Mouse (Mus musculus): ENCODE measurements around the gene Ehd4. TPM values are rescaled to one million over a fixed set of nuclear protein-coding genes. Genes with fewer than 3 reads are reported as not detected.

The Ehd4 gene
- polyA plus RNA-seq, 1 experiment from 2014 or later, result 159 TPM

DNA sequence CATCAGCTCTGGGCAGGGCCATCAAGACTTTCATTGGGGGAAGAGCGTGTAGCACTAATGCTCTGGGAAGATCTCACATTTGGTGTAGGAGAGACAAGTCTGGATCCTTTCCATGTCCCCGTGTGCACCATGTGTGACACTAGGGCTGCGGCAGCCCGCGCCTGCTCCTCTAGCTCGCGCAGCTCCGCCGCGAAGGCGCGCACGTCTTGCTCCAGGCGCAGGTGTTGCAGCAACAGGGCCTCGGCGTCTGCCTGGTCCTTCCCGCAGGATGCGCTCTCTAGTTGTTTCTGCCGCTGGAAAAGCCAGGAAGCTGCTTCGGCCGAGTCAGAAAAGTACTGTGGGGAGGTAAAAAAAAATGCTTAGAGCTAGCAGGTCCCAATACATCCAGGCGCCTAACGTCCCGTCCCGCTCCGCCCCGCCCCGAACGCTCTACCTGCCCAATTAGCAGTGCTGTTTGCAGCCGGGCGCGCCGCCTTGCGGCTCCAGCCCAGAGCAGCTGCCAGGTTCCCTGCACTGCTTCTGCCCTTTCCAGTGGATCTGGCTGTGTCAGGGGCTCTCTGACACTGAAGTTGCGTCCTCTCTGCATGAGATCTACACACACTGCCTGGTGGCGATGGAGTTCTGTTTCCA lies 78.2 kb downstream of the Ehd4 start:
- no peak for ATAC-seq (ENCODE audit: insufficient number of reproducible peaks, low FRiP score)
- H3K27ac ChIP-seq (ENCODE audit: poor library complexity, severe bottlenecking), result no peak overlapping the region
- 0 out of 2 replicates have a peak overlapping the region, but pooled peaks have one; percentile 22 for H3K9ac ChIP-seq
- no peaks in the 10 kb centered on the region for H3K9me3 ChIP-seq (replicated peaks)
- peaks cover 46% of the 10 kb centered on the region for H3K27me3 ChIP-seq (replicated peaks)
- peaks cover 8% of the 10 kb centered on the region for H3K4me1 ChIP-seq (replicated peaks)
- peak overlapping the region; percentile 71 for H3K4me2 ChIP-seq
- peak overlapping the region; percentile 40 for H3K4me3 ChIP-seq
- no peaks in the 10 kb centered on the region for H3K36me3 ChIP-seq
- whole genome bisulfite sequencing, result 3% methylated on average over 36 of the region's 36 CpGs

DNA sequence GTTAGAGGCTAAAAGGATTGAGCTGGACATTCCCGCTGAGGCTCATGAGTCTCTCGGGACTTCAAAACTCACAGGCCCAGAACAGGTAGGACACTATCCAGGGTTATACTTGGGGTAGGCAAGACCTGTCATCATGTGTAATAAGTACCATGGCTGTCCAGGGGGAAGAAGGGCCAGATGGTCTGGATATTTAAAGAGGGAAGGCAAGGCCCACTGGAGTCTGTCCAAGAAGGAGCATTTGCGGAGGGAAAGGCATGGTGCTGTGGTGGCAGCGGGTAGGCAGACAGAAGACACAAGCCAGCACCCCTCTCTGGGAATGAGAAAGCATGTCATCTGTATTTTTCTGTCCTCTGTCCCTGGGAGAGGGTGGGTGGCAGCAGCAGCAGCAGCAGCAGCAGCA lies 80.3 kb downstream of the Ehd4 start:
- Histone ChIP-seq H3K4me1 (replicated peaks) (peaks cover 8% of the 10 kb centered on the region), H3K4me3 (no peak overlapping the region), H3K9ac (no peak overlapping the region), H3K9me3 (replicated peaks) (no peaks in the 10 kb centered on the region), H3K36me3 (no peaks in the 10 kb centered on the region), H3K4me2 (no peak overlapping the region), H3K27me3 (replicated peaks) (peaks cover 48% of the 10 kb centered on the region), H3K27ac (ENCODE audit: poor library complexity, severe bottlenecking) (no peak overlapping the region)
- no peak for ATAC-seq (ENCODE audit: insufficient number of reproducible peaks, low FRiP score)
- WGBS, result 78% methylated on average over 4 of the region's 4 CpGs

DNA sequence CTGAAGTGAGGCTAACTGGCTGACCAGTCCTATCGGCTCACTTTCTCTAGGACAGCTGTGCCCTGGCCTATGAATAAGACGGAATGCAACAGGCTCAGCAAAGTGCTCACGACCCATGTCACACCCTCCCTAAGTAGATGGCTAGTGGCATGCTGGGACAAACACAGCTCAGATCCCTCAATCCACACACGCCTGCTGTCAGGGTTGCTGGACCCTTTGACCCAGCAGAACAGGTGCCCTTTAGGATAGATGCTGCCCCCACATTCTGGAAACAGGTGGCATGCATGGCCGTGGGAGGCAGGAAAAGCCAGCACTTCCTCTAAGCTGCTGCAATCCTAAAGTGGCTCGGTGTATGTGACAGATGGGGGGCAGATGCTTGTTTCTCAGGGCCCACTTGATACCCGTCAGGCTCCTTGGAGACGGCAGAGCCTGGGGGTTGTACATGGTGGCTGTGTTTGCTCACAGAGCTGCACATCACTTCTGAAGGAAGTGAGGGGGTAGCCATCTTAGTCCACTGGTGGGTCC lies 84.9 kb downstream of the Ehd4 start:
- H3K4me3 ChIP-seq, result no peak overlapping the region
- no peak overlapping the region for H3K9ac ChIP-seq
- no peaks in the 10 kb centered on the region for H3K36me3 ChIP-seq
- no peak overlapping the region for H3K27ac ChIP-seq (ENCODE audit: poor library complexity, severe bottlenecking)
- peaks cover 19% of the 10 kb centered on the region for H3K27me3 ChIP-seq (replicated peaks)
- H3K4me2 ChIP-seq, result no peak overlapping the region
- H3K9me3 ChIP-seq (replicated peaks), result no peaks in the 10 kb centered on the region
- H3K4me1 ChIP-seq (replicated peaks), result no peaks in the 10 kb centered on the region
- no peak for ATAC-seq (ENCODE audit: insufficient number of reproducible peaks, low FRiP score)
- WGBS, result 68% methylated on average over 8 of the region's 8 CpGs

DNA sequence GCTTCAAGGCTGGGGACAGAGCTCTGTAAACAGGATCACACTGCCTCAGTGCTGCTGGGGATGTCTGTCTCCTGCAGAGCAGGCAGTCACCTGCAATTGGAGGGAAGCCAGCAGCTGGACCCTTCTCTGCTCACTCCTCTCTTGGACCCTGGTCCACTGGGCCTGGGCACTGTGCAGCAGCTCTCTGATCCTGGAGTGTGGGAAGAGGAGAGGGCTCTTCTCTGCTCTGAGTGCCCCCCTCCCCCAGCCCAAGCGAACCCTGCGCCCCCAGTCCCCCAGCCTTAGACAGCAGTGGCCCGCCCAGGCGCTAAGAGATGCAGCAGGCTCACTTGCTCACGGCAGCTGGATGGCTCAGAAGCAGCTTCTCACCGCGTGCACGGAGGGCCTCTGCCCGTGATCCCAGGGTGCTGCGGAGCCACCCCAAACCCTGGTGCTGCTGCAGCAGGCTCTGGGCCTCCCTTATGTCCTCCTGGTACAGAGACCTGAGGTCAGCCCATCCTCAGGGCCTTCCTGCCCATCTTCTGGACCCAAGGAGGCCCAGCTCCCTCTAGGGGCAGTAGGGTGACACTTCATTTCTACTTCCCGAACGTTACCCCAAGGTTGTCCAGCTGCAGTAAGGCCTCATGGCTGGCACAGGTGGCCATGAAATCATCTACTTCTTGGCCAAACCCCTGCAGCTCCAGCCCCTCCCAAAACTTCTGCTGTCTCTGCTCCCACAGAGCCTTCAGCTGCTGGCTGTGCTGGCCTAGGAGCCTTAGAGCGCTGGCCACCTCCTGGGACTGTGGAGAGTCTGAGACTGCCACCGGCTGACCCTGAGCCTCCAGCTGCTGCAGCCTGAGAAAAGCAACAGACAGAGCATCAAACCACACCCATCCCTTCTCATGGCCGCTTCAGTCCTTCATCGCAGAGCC lies 85.6 kb downstream of the Ehd4 start:
- H3K4me2 ChIP-seq, result no peak overlapping the region
- WGBS, result 41% methylated on average over 16 of the region's 16 CpGs
- H3K4me1 ChIP-seq (replicated peaks), result no peaks in the 10 kb centered on the region
- H3K9ac ChIP-seq, result no peak overlapping the region
- H3K4me3 ChIP-seq, result no peak overlapping the region
- no peak for ATAC-seq (ENCODE audit: insufficient number of reproducible peaks, low FRiP score)
- H3K36me3 ChIP-seq, result no peaks in the 10 kb centered on the region
- peaks cover 19% of the 10 kb centered on the region for H3K27me3 ChIP-seq (replicated peaks)
- H3K9me3 ChIP-seq (replicated peaks), result no peaks in the 10 kb centered on the region
- H3K27ac ChIP-seq (ENCODE audit: poor library complexity, severe bottlenecking), result no peak overlapping the region

DNA sequence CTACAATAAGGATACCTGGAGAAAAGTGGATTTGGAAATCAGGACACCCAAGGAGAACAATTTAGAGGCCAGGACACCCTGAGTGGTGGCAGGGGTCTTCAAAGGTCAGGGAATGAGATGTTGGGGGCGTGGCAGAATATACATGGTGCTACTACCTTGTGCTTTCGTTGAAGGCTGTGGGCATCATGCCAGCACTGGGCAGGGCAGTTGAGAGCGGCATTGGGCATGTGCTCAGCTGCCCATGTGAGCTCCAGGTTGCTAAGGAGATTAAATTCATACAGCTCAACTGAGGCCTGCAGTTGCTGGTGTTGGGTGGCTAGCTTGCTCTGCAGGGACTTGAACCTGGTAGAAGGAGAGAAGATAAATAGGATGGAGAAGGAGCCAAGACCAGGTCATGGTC lies 88.2 kb downstream of the Ehd4 start:
- Histone ChIP-seq H3K27me3 (replicated peaks) (peaks cover 19% of the 10 kb centered on the region), H3K27ac (ENCODE audit: poor library complexity, severe bottlenecking) (no peak overlapping the region), H3K9ac (no peak overlapping the region), H3K4me1 (replicated peaks) (no peaks in the 10 kb centered on the region), H3K9me3 (replicated peaks) (no peaks in the 10 kb centered on the region), H3K4me3 (no peak overlapping the region), H3K4me2 (no peak overlapping the region), H3K36me3 (no peaks in the 10 kb centered on the region)
- 84% methylated on average over 3 of the region's 3 CpGs for WGBS
- ATAC-seq (ENCODE audit: insufficient number of reproducible peaks, low FRiP score), result no peak

DNA sequence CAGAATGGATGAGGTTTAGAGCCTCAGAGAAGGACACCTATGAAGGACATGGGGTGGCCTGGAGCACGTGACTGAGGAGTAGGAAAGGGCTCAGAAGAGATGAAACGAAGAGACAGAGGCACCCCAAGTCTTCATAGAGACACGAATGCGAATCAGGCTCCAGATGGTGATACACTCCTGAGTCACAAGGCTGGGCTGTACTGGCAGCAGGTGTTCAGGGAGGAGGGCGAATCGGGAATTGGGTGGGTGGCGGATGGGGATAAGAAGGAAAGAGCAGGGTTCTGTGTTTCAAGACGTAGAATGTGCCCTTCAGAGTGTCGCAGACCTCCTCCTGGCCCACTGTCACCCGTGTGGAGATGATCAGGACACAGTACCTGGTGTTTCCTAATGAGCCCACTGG lies 89.2 kb downstream of the Ehd4 start:
- H3K4me3 ChIP-seq, result no peak overlapping the region
- no peak overlapping the region for H3K9ac ChIP-seq
- peaks cover 17% of the 10 kb centered on the region for H3K27me3 ChIP-seq (replicated peaks)
- H3K27ac ChIP-seq (ENCODE audit: poor library complexity, severe bottlenecking), result no peak overlapping the region
- no peak for ATAC-seq (ENCODE audit: insufficient number of reproducible peaks, low FRiP score)
- H3K9me3 ChIP-seq (replicated peaks), result no peaks in the 10 kb centered on the region
- WGBS, result 85% methylated on average over 10 of the region's 10 CpGs
- no peaks in the 10 kb centered on the region for H3K36me3 ChIP-seq
- H3K4me1 ChIP-seq (replicated peaks), result no peaks in the 10 kb centered on the region
- H3K4me2 ChIP-seq, result no peak overlapping the region

DNA sequence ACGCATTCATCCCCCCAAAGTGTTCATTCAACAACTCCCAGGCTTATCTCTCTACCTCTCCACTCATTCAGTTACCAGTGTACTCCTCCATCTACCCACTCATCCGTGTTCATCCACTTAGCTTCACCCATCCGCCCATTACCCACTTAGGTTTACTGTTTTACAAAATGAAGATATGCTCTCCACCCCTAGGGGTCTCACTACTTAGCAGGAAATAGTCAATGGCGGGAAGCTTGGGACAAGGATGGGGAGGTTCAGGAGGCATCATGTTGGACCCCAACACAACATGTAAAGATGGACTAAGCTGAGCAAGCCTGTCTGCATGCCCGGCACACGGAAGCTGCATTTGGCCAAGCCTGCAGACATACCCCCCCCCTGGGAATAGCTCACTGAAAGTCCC lies 89.8 kb downstream of the Ehd4 start:
- Histone ChIP-seq H3K9me3 (replicated peaks) (no peaks in the 10 kb centered on the region), H3K27ac (ENCODE audit: poor library complexity, severe bottlenecking) (no peak overlapping the region), H3K4me1 (replicated peaks) (no peaks in the 10 kb centered on the region), H3K36me3 (no peaks in the 10 kb centered on the region), H3K4me3 (no peak overlapping the region), H3K27me3 (replicated peaks) (peaks cover 11% of the 10 kb centered on the region), H3K9ac (no peak overlapping the region), H3K4me2 (no peak overlapping the region)
- WGBS, result 72% methylated on average over 6 of the region's 6 CpGs
- no peak for ATAC-seq (ENCODE audit: insufficient number of reproducible peaks, low FRiP score)

DNA sequence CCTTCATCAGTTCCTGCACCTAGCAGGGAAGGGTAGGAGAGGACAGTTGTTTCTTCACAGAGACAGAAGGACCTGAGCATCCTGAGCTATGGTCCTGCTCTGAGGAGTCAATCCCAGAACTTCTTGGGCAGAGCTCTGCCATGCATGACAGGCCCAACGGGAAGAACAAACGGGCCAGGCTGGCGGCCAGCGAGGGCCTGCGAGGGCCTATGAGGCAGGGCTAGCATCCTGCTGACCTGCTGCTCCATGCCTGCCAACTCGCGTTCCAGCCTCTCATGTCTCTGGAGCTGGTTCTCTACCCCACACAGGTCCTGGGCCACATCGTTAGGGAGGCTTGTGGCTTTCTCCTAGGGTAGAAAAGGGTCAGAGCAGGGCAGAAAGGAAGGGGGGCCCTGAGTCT lies 92.2 kb downstream of the Ehd4 start:
- Histone ChIP-seq H3K27me3 (replicated peaks) (peaks cover 8% of the 10 kb centered on the region; the same call in 1 of the 2 replicates), H3K9ac (no peak overlapping the region), H3K4me1 (replicated peaks) (no peaks in the 10 kb centered on the region), H3K4me2 (no peak overlapping the region), H3K27ac (ENCODE audit: poor library complexity, severe bottlenecking) (no peak overlapping the region), H3K4me3 (no peak overlapping the region), H3K36me3 (no peaks in the 10 kb centered on the region), H3K9me3 (replicated peaks) (no peaks in the 10 kb centered on the region)
- 77% methylated on average over 8 of the region's 8 CpGs for WGBS
- ATAC-seq (ENCODE audit: insufficient number of reproducible peaks, low FRiP score), result no peak

DNA sequence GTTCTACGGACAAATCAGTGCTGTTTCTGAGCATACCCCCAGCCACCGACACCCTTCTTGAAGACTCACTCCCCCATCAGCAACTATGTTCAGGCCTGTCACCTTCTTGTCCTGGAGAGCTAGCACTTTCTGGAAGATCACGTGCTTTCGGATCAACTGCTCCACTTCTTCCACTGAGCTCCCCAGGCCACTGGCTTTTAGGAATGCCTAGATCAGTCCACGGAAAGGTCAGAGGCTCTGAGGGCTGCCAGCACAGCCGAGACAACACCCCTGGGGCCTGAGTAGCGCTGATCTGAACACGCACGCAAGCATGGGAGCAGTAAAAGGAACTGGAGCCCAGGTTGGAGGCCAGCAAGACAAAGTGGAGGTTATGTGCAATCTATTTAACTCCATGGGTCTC lies 93.8 kb downstream of the Ehd4 start:
- Histone ChIP-seq H3K9ac (no peak overlapping the region), H3K4me3 (no peak overlapping the region), H3K9me3 (replicated peaks) (no peaks in the 10 kb centered on the region), H3K4me1 (replicated peaks) (no peaks in the 10 kb centered on the region; the same call in 1 of the 2 replicates), H3K27me3 (replicated peaks) (peaks cover 8% of the 10 kb centered on the region; the same call in 1 of the 2 replicates), H3K4me2 (no peak overlapping the region), H3K36me3 (no peaks in the 10 kb centered on the region), H3K27ac (ENCODE audit: poor library complexity, severe bottlenecking) (no peak overlapping the region)
- no peak for ATAC-seq (ENCODE audit: insufficient number of reproducible peaks, low FRiP score)
- WGBS, result 75% methylated on average over 9 of the region's 9 CpGs

DNA sequence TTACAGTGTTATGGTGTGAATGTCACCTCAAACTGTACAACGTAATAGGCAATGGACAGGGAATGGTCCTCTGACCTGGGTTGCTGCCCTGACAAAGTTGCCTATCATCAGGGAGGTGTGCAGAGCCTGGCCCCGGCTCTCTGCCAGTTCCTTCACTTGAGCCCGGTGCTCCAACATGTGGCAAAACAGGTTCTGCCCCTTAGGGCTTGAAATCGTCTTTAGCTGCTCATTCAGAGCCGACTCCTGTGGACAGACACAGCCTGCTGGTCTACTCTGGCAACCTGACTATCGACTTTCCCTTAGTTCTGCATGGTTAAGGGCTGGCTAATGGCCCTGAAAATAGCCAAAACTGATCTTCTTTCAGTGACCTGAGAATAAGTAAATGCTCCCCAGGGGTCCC lies 94.2 kb downstream of the Ehd4 start:
- Histone ChIP-seq H3K4me1 (replicated peaks) (peaks cover 2% of the 10 kb centered on the region; the same call in 1 of the 2 replicates), H3K36me3 (no peaks in the 10 kb centered on the region), H3K27me3 (replicated peaks) (peaks cover 8% of the 10 kb centered on the region; the same call in 1 of the 2 replicates), H3K9ac (no peak overlapping the region), H3K27ac (ENCODE audit: poor library complexity, severe bottlenecking) (no peak overlapping the region), H3K4me3 (no peak overlapping the region), H3K4me2 (no peak overlapping the region), H3K9me3 (replicated peaks) (no peaks in the 10 kb centered on the region)
- 71% methylated on average over 6 of the region's 6 CpGs for WGBS
- ATAC-seq (ENCODE audit: insufficient number of reproducible peaks, low FRiP score), result no peak

DNA sequence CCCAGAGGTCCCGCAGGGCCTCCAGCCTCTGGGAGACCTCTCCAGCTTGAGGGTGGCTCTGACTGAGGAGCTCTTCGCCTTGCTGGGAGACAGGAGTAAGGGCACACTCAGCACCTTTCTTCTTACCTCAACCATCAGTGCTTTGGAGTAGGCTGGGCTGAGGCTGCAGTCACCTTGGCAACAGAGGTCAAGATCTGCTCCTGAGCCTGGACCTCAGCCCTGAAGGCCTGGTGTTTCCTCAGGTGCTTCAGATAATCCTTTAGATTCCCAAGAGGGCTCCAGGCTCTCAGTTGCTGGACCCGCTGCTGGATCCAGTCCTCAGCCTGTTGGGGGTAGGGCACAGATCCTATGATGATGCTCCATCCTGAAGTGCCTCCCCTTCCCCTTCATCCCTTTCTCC lies 94.9 kb downstream of the Ehd4 start:
- H3K27me3 ChIP-seq (replicated peaks), result peaks cover 8% of the 10 kb centered on the region; the same call in 1 of the 2 replicates
- no peak overlapping the region for H3K27ac ChIP-seq (ENCODE audit: poor library complexity, severe bottlenecking)
- WGBS, result 63% methylated on average over 3 of the region's 3 CpGs
- no peak overlapping the region for H3K9ac ChIP-seq
- no peak overlapping the region for H3K4me2 ChIP-seq
- ATAC-seq (ENCODE audit: insufficient number of reproducible peaks, low FRiP score), result no peak
- no peaks in the 10 kb centered on the region for H3K9me3 ChIP-seq (replicated peaks)
- H3K4me1 ChIP-seq (replicated peaks), result peaks cover 9% of the 10 kb centered on the region; the same call in 1 of the 2 replicates
- H3K4me3 ChIP-seq, result no peak overlapping the region
- H3K36me3 ChIP-seq, result no peaks in the 10 kb centered on the region
